Mouse (Mus musculus) heart, embryonic 10.5 days (tissue): ENCODE measurements at regions not wholly inside any gene's neighbourhood (a gene's known extent, or its start where the extent isn't known, plus 50 kb on each side); places are given as distances from the start of the nearest gene placed in this dataset.

Source experiments
- DNase-seq: peaks from one replicate; pipeline ENCODE4 v3.0.0-alpha.2; 2017; ENCODE audit warnings: low spot score
- H3K27ac ChIP-seq: fragments of 300-500 bp; sonication (generic); 2 replicates; pipeline ENCODE4 v1.5.1; 2016; ENCODE audit warnings: mild to moderate bottlenecking
- H3K27me3 ChIP-seq: fragments of 300-500 bp; sonication (generic); 2 replicates; pipeline ENCODE4 v1.6.1; 2016; ENCODE audit warnings: mild to moderate bottlenecking; ENCODE audit not compliant: poor library complexity, insufficient read depth, severe bottlenecking
- H3K36me3 ChIP-seq: fragments of 300-500 bp; sonication (generic); 2 replicates; pipeline ENCODE4 v1.6.1; 2016; ENCODE audit warnings: mild to moderate bottlenecking, moderate library complexity
- H3K4me1 ChIP-seq: fragments of 300-500 bp; sonication (generic); 2 replicates; pipeline ENCODE4 v1.6.1; 2016; ENCODE audit warnings: mild to moderate bottlenecking
- H3K4me3 ChIP-seq: fragments of 300-500 bp; sonication (generic); 2 replicates; pipeline ENCODE4 v1.5.1; 2016; ENCODE audit warnings: mild to moderate bottlenecking, moderate library complexity
- H3K9me3 ChIP-seq: fragments of 300-500 bp; sonication (generic); 2 replicates; pipeline ENCODE4 v1.6.1; 2016; ENCODE audit warnings: mild to moderate bottlenecking, moderate library complexity
- WGBS: fragments of 180-500 bp; shearing (Covaris S2); methylation state at CpG from one replicate; pipeline ENCODE4 v1.1.7; 2016; 5-methylcytosine and 5-hydroxymethylcytosine counted together

DNA sequence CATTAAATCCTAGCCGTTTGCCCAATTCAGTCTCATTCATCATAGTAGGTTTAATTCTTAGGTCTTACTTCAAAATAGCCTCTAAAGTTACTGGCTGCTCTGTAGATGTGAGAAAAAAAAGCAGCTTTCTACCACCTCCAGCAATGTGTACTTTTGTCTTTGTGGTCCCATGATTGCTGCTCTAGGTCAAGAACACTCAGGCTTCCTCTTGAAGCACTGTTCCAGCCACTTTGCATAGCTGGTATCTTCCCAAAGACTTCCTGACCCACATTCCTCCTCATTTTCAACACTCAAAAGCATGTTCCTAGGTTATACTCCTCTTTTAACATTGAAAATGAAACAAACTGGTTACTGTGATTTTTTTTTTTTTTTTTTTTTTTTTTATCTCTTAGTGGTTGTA lies 973.2 kb downstream of the Ttll7 start:
- 86% methylated on average over 1 of the region's 1 CpGs for WGBS
- Histone ChIP-seq H3K4me3 (no peak overlapping the region), H3K36me3 (no peaks in the 10 kb centered on the region), H3K27ac (no peak overlapping the region), H3K27me3 (no peaks in the 10 kb centered on the region), H3K9me3 (no peaks in the 10 kb centered on the region), H3K4me1 (no peaks in the 10 kb centered on the region)
- no peak for DNase-seq

DNA sequence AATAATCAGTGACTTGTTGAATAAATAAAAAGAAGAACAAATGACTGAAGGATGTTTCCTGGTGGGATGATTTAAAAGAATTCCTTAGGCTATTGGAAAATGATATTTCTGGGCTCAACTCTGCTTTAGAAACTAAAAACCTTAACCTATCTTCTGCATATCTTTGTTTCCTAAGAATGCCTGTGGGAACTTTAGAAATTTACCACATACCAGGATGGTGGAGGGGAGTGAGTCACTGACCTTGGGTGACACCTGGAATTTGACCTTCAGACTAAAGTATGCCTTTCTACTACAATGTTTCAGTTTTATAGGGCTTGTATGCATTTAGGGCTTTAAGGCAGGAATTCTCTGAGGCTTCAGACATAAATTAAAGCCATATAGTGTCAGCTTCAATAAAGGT lies 972.3 kb downstream of the Ttll7 start:
- H3K36me3 ChIP-seq: no peaks in the 10 kb centered on the region
- H3K27me3 ChIP-seq: no peaks in the 10 kb centered on the region
- no peak overlapping the region for H3K4me3 ChIP-seq
- H3K9me3 ChIP-seq: no peaks in the 10 kb centered on the region
- no peak overlapping the region for H3K27ac ChIP-seq
- H3K4me1 ChIP-seq: no peaks in the 10 kb centered on the region
- no peak for DNase-seq

DNA sequence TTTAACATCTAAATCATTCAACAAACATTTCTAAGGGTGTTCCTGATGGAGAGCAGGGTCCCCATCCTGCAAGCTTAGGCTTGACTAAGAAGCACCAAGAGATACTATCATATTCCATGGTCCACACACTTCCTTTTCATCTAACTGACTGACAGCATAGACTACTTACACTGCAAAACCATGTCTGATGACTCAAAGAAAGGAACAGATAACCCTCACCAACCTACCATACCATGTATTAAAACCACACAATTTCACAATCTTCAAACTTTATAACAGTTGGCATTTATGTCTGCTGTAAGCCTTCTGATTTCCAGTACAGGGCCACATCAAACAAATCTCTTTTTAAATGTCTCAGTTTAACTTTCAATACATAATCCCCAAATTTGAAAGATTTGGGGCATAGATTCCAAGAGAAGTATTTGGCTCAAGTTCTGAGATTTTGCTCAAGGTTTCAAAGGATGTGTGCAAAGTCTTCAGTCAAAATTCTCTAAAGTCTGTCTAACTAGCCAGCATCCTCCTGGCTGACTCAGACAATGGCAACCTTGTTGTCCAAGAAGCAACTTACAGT lies 962.0 kb downstream of the Ttll7 start:
- H3K36me3 ChIP-seq: no peaks in the 10 kb centered on the region
- no peak overlapping the region for H3K4me3 ChIP-seq
- no peaks in the 10 kb centered on the region for H3K27me3 ChIP-seq
- DNase-seq: no peak
- no peak overlapping the region for H3K27ac ChIP-seq
- H3K9me3 ChIP-seq: no peaks in the 10 kb centered on the region
- H3K4me1 ChIP-seq: no peaks in the 10 kb centered on the region

DNA sequence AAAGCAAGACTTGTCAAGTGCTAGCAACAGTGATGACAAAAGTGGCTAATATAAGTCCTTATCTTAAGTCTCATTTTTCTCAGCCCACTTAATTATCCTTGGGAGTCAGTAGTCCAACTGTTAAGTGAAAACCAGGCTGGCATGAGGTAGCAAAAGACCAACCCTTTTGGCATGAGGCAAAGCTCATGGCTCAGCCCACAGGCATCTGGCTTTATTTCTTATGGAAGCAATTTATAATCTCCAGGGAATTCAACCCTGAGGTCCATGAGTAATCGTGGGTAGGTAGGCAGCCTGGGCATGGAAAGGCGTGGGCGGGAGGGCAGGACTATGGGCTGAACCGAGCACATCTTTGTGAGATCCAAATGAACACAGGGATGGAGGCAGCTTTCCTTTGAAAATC lies 950.4 kb downstream of the Ttll7 start:
- H3K4me1 ChIP-seq: no peaks in the 10 kb centered on the region
- no peaks in the 10 kb centered on the region for H3K9me3 ChIP-seq
- WGBS: 85% methylated on average over 4 of the region's 4 CpGs
- no peak overlapping the region for H3K4me3 ChIP-seq
- no peak overlapping the region for H3K27ac ChIP-seq
- H3K36me3 ChIP-seq: no peaks in the 10 kb centered on the region
- no peaks in the 10 kb centered on the region for H3K27me3 ChIP-seq
- no peak for DNase-seq

DNA sequence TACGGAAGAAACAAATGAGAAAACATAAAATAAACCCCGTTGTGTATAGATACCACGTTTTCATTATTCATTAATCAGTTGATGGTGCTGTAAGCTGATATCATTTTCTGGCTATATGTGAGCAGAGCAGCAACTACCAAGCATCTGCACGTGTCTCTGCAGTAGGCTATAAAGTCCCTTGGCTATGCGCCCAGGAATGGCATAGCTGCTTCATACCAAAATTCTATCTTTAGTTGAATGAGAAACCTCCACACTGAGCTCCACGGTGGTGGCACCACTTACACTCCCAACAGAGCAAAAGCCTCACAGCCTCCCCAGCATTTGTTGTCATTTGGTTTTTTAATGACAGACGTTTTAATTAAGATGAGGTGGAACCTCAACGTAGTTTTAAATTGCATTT lies 944.4 kb downstream of the Ttll7 start:
- no peak for DNase-seq
- H3K4me3 ChIP-seq: no peak overlapping the region
- H3K4me1 ChIP-seq: no peaks in the 10 kb centered on the region
- H3K27ac ChIP-seq: no peak overlapping the region
- WGBS: 75% methylated on average over 8 of the region's 8 CpGs
- H3K27me3 ChIP-seq: no peaks in the 10 kb centered on the region
- no peaks in the 10 kb centered on the region for H3K9me3 ChIP-seq
- no peaks in the 10 kb centered on the region for H3K36me3 ChIP-seq

DNA sequence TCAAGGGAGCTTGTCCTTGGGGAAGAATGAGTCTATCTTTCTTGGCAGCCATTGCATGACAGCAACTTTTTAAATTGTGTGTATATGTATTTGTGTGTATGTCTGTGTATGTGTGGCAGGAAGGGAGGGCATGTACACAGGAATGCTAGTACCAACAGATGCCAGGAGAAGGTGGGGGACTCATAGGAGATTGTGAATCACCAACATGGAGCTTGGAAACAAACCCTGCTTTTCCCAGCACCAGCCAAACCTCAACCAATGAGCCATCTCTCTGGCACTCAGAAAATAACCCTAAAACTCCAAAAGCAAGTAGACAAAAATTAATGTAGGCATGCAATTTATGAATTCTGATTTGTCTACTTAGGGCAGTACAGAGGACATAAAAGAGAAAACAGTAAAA lies 942.9 kb downstream of the Ttll7 start:
- Histone ChIP-seq H3K4me1 (no peaks in the 10 kb centered on the region), H3K9me3 (no peaks in the 10 kb centered on the region), H3K27ac (no peak overlapping the region), H3K4me3 (no peak overlapping the region), H3K36me3 (no peaks in the 10 kb centered on the region), H3K27me3 (no peaks in the 10 kb centered on the region)
- DNase-seq: no peak

DNA sequence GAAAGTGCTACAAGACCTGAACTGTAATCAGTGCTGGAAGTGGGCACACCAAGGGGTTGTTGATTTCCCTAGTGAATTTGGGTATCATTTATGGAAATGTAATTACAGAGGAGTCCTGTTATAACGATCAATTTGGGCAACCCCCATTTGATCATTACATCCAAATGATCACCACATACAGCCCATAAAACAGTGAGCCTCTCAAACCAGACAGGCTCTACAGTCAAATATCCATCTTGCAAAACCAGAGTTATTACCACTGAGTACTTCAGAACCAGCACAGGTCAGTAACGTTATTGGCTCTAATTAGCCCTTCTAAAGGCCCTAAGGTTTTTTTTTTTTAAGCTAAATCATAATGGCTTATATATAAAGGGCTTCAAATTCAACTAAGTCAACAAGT lies 934.4 kb downstream of the Ttll7 start:
- Histone ChIP-seq H3K27ac (no peak overlapping the region), H3K9me3 (no peaks in the 10 kb centered on the region), H3K4me1 (no peaks in the 10 kb centered on the region), H3K36me3 (no peaks in the 10 kb centered on the region), H3K4me3 (no peak overlapping the region), H3K27me3 (no peaks in the 10 kb centered on the region)
- 74% methylated on average over 2 of the region's 2 CpGs for WGBS
- no peak for DNase-seq

DNA sequence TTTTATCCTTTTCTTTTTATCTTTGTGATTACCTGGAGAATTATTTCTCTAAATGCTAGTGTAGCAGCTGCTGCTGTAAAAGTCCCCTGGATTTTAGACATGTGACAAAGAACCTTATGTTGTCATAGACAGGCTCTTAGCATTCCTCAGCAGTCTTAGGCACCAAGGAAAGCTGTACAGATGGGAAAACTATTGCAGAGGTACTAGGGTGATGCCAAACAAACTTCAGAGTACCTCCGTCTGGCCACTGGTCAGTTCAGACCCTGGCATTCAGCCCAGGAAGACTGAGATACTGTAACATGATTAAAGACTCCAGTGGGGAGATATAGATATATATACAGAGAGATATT lies 898.6 kb downstream of the Ttll7 start:
- Histone ChIP-seq H3K4me3 (no peak overlapping the region), H3K9me3 (no peaks in the 10 kb centered on the region), H3K27ac (no peak overlapping the region), H3K4me1 (no peaks in the 10 kb centered on the region), H3K36me3 (no peaks in the 10 kb centered on the region), H3K27me3 (no peaks in the 10 kb centered on the region)
- 67% methylated on average over 1 of the region's 1 CpGs for WGBS
- DNase-seq: no peak

DNA sequence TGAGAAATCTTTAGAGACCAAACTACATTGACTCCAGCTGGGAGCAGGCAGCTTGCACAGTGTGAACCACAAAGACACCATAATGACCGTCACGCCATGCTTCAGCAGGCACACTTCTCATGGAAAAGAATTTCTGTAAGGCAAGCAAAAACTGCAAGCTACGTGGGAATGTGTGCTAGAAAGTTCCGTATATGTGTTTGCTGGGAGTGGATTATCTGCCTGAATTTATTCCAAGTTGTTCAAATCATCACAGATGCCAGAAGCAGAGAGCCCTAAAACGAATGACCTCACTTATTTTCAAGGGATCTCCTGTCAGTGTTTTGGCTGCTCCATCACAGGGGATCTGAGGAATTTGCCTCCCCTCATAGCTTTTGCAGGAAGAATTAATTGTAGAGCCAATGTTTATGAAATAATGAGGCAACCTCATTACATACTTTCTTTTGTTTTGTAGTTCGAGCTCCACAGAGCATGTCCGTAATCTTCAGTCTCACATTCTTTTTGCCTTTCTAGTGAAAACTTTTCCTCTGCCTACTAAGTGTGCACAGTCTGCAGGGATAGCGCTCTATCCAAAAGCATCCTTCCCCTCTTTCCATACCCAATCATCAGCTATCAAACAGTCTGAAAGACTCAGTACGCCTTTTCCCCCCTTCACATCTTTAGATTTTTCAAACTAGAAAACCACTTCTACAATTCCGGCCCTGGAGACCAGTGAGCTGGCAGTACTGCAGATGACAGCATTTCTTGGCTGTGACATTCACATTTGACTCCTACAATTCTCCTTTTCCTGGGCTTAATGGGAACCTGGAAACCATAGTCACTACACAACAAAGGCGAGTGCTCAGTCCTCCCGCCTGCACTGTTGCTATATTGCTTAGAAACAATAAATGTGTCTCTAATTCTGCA lies 898.0 kb downstream of the Ttll7 start:
- DNase-seq: no peak
- Histone ChIP-seq H3K27me3 (no peaks in the 10 kb centered on the region), H3K4me3 (no peak overlapping the region), H3K4me1 (no peaks in the 10 kb centered on the region), H3K9me3 (no peaks in the 10 kb centered on the region), H3K27ac (no peak overlapping the region), H3K36me3 (no peaks in the 10 kb centered on the region)
- WGBS: 84% methylated on average over 12 of the region's 12 CpGs

DNA sequence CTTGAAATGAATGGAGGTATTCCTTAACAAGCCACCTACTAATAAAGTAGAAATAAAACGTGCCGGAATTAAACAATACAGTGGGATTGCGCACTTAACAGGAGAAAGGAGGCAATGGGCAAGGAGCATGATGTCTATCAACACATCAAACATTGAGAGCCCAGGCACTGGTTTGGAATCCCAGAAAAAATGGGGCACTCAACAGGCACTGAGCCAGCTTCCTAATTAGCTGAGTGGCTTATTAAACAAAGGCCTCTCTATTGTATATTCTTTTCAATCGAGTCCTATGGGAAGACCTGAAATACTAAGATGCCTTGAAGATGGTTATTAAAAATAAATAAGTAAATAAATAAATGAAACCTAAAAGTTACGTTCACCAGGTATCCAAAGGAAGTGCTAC lies 897.3 kb downstream of the Ttll7 start:
- DNase-seq: no peak
- H3K4me3 ChIP-seq: no peak overlapping the region
- H3K27me3 ChIP-seq: no peaks in the 10 kb centered on the region
- 85% methylated on average over 5 of the region's 5 CpGs for WGBS
- H3K4me1 ChIP-seq: no peaks in the 10 kb centered on the region
- H3K27ac ChIP-seq: no peak overlapping the region
- no peaks in the 10 kb centered on the region for H3K36me3 ChIP-seq
- H3K9me3 ChIP-seq: no peaks in the 10 kb centered on the region

DNA sequence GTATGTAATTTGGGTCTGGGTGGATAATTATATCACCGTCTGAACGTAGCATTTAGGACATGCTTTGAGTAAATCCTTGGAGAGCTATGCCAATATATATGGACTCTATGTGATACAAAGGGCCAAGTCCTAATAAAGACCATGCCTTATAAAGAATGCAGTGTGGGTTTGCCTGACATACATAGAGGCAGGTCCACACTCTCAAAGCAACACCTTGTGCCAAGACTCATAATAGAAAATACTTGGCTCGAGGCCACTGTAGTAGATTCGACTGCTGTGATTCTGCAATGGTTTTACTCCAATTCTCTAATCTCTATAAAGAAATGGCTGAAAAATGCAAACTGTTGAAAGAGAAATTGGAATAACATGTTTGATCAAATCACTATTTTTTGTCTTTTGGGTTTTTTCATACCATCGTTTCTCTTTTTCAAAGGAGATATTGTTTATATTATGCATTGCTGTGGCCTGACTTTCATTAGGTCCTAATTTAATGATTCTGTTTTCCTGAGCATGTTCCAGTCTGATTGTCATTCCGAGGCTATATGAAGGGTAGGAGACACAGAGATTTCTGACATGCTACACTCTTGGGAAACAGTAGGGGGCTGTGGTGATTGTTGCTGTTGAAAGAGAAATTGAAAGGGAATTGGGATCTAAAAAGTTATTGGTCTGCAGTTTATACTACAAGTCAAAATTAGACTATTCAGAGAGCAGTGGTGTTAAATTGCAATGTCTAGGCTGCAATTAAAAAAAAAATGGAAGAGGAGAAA lies 884.7 kb downstream of the Ttll7 start:
- no peak for DNase-seq

DNA sequence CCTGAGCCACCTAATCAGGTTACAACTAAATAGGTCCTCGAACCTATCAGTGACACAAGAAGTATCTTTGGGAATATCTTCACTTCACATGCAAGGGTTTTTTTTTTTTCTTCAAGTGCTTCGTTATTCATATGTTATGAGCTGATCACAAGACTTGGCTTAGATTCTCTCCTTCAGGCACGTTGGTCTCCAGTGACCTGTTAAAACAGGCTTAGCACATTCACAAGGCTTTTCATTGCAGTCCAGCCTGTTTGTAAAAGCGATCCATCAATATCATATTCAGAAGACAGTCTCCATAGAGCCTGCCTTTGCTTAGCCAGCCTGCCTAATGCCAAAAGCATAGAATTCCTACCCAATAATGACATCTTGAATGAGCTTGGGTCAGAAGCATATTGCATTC lies 864.2 kb downstream of the Ttll7 start:
- no peaks in the 10 kb centered on the region for H3K36me3 ChIP-seq
- no peaks in the 10 kb centered on the region for H3K4me1 ChIP-seq
- no peak overlapping the region for H3K4me3 ChIP-seq
- DNase-seq: no peak
- 77% methylated on average over 4 of the region's 4 CpGs for WGBS
- no peaks in the 10 kb centered on the region for H3K27me3 ChIP-seq
- no peaks in the 10 kb centered on the region for H3K9me3 ChIP-seq
- no peak overlapping the region for H3K27ac ChIP-seq

More for the DNA sequence above, 884.7 kb downstream of the Ttll7 start:
- H3K36me3 ChIP-seq: no peaks in the 10 kb centered on the region
- 86% methylated on average over 6 of the region's 6 CpGs for WGBS
- no peaks in the 10 kb centered on the region for H3K27me3 ChIP-seq
- no peak overlapping the region for H3K4me3 ChIP-seq
- H3K4me1 ChIP-seq: no peaks in the 10 kb centered on the region
- no peak overlapping the region for H3K27ac ChIP-seq
- H3K9me3 ChIP-seq: no peaks in the 10 kb centered on the region

DNA sequence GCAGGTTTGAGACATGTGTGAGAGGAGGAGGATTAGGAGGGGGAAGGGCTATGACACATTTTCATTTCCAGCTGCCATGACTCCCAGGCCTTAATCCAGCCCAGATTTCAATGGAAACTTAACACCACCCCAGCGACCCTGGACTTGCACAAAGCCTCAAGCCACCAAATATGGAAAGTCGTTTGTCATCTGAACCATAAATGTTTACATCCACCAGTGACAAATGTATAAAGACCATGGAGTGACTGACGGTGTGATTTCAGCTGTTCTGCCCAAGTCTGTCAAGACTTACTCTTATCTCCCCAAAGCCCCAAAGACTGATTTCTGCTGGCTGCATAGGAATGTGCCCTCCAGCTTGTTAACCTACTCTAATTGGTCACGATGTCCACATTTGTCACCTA lies 855.2 kb downstream of the Ttll7 start:
- Histone ChIP-seq H3K9me3 (no peaks in the 10 kb centered on the region), H3K4me1 (peaks cover 11% of the 10 kb centered on the region), H3K27me3 (no peaks in the 10 kb centered on the region), H3K27ac (no peak overlapping the region), H3K4me3 (no peak overlapping the region), H3K36me3 (no peaks in the 10 kb centered on the region)
- WGBS: 30% methylated on average over 4 of the region's 4 CpGs
- DNase-seq: no peak
